In the genomic region with DNA sequence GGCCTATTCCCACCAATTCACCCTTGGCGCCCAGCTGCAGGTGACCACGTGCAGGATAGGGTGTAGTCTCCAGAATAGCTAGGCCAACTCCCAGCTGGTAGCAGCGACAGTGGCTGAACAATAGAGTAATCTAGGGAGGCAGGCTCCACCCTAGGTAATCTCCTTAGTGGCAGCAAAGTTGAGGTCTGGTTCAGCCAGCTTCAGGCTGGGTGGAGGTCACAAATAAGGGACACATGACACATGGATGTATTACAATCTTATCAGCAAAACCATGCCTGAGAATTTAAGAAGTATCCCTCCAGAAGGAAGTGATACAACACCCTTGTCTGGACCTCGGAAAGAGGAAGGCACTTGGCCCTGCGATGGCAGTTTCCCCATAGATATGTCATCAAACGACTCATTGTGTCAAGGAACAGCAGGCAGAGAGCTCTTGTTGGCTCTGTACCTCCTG, we compare ENCODE assay signal across 20 mouse cellular contexts. TPM values are rescaled to one million over a fixed set of nuclear protein-coding genes. Genes with fewer than 3 reads are reported as not detected.
A peak's percentile ranks its signal among the peaks of the same experiment; 100 is the strongest.
DNase-seq lines count a peak whose midpoint lies in the region; ATAC-seq and TF ChIP-seq lines count a peak whose summit lies in the region.
"Had no signal": no experiment of that assay in that cellular context is flagged by ENCODE, and none has a peak within 500 bp of the region (broad histone marks: within the 10 kb centered on the region; RNA-seq: fewer than 3 reads in every experiment).

No protein-coding gene starts in this region.

- H3K9me3 ChIP-seq in liver, embryonic 12.5 days (replicated peaks), result no peaks in the 10 kb centered on the region
- no peaks in the 10 kb centered on the region for H3K9me3 ChIP-seq in intestine, postnatal 0 days (ENCODE audit: control insufficient read depth)
- H3K9me3 ChIP-seq: embryonic facial prominence, embryonic 10.5 days; kidney, embryonic 15.5 days; neural tube, embryonic 13.5 days had no signal

- no peak overlapping the region for H3K9ac ChIP-seq in liver, embryonic 12.5 days
- no peak overlapping the region for H3K9ac ChIP-seq in intestine, postnatal 0 days (ENCODE audit: low read depth, low read length)
- H3K9ac ChIP-seq: kidney, embryonic 15.5 days; neural tube, embryonic 13.5 days had no signal

- H3K27ac ChIP-seq in bone marrow macrophage, adult 2 months (ENCODE audit: insufficient read depth, low read depth, low read length), result 0 out of 2 replicates have a peak overlapping the region, but pooled peaks have one; percentile 1
- H3K27ac ChIP-seq in liver, embryonic 12.5 days, result peak overlapping the region; percentile 84
- no peak overlapping the region for H3K27ac ChIP-seq in intestine, postnatal 0 days (ENCODE audit: low read depth, low read length)
- H3K27ac ChIP-seq: embryonic facial prominence, embryonic 10.5 days; kidney, embryonic 15.5 days; macrophage; neural tube, embryonic 13.5 days had no signal

- no peaks in the 10 kb centered on the region for H3K36me3 ChIP-seq in liver, embryonic 12.5 days
- no peaks in the 10 kb centered on the region for H3K36me3 ChIP-seq in intestine, postnatal 0 days (ENCODE audit: control insufficient read depth, insufficient read depth)
- H3K36me3 ChIP-seq: embryonic facial prominence, embryonic 10.5 days; kidney, embryonic 15.5 days; neural tube, embryonic 13.5 days had no signal

- 15% methylated on average over 6 of the region's 6 CpGs for WGBS in liver, embryonic 12.5 days (ENCODE audit: insufficient replicate concordance)
- WGBS in intestine, postnatal 0 days, result 61% methylated on average over 6 of the region's 6 CpGs

- ATAC-seq in liver, embryonic 12.5 days, result peak; percentile 89
- ATAC-seq in megakaryocyte-erythroid progenitor cell, adult 5-6 weeks (replicated peaks; ENCODE audit: low FRiP score, low TSS enrichment, poor library complexity, severe bottlenecking), result peak; percentile 96
- ATAC-seq in intestine, postnatal 0 days, result no peak
- ATAC-seq: inflammation-experienced regulatory T-cells, adult 6 months had no signal

- peaks cover 35% of the 10 kb centered on the region for H3K4me1 ChIP-seq in bone marrow macrophage, adult 2 months (ENCODE audit: control insufficient read depth, insufficient read depth, low read length)
- peaks cover 52% of the 10 kb centered on the region for H3K4me1 ChIP-seq in liver, embryonic 12.5 days
- H3K4me1 ChIP-seq in intestine, postnatal 0 days (replicated peaks; ENCODE audit: control insufficient read depth, insufficient read depth, low read length), result no peaks in the 10 kb centered on the region
- H3K4me1 ChIP-seq: embryonic facial prominence, embryonic 10.5 days; kidney, embryonic 15.5 days; neural tube, embryonic 13.5 days had no signal

- no peak overlapping the region for H3K4me3 ChIP-seq in bone marrow macrophage, adult 2 months (ENCODE audit: insufficient read depth, low read length)
- no peak overlapping the region for H3K4me3 ChIP-seq in liver, embryonic 12.5 days
- H3K4me3 ChIP-seq in intestine, postnatal 0 days (ENCODE audit: low read depth, low read length), result no peak overlapping the region
- H3K4me3 ChIP-seq: embryonic facial prominence, embryonic 10.5 days; erythroblast, embryonic 14.5 days; kidney, embryonic 15.5 days; neural tube, embryonic 13.5 days had no signal

- no peaks in the 10 kb centered on the region for H3K27me3 ChIP-seq in liver, embryonic 12.5 days (replicated peaks)
- no peaks in the 10 kb centered on the region for H3K27me3 ChIP-seq in intestine, postnatal 0 days (replicated peaks; ENCODE audit: control insufficient read depth, insufficient read depth, low read length)
- H3K27me3 ChIP-seq: kidney, embryonic 15.5 days; neural tube, embryonic 13.5 days had no signal

- no peak overlapping the region for H3K4me2 ChIP-seq in liver, embryonic 12.5 days
- H3K4me2 ChIP-seq in intestine, postnatal 0 days (replicated peaks; ENCODE audit: low read depth), result no peak overlapping the region
- H3K4me2 ChIP-seq: heart, embryonic 11.5 days; kidney, embryonic 15.5 days; neural tube, embryonic 13.5 days had no signal

- DNase-seq in ES-CJ7 (ENCODE audit: low read depth, low spot score), result peak; percentile 11
- no peak for DNase-seq in cerebellum, postnatal 14 days
- DNase-seq in layer of hippocampus, postnatal 10 days (ENCODE audit: low spot score in 2 of 2), result no peak
- DNase-seq: adrenal gland, postnatal 14 days; cerebellum, adult 9-11 months; gastrocnemius, postnatal 25 days; heart, postnatal 4 days; right cerebral cortex, postnatal 4 days; thymus, adult 18-20 months had no signal

- no peak for TF ChIP-seq CTCF in bone marrow macrophage, adult 2 months (IDR thresholded peaks at IDR 0.05; ENCODE audit: low read depth, low read length)
- no peak for TF ChIP-seq CTCF in intestine, postnatal 0 days (IDR thresholded peaks at IDR 0.05; ENCODE audit: low read depth)

- no peak for TF ChIP-seq POLR2A in bone marrow macrophage, adult 2 months (IDR thresholded peaks at IDR 0.05; ENCODE audit: borderline replicate concordance, low read depth, low read length)

RNA-seq across cellular contexts. Expression of a gene that starts 16.1 kb away (rescaled TPM):
- polyA plus RNA-seq in bone marrow macrophage, adult 2 months (2012; ENCODE audit: insufficient read depth, insufficient read length, missing spikeins), result 0.12 TPM in 1 of 2 replicates, not detected in the other
- polyA plus RNA-seq in liver, embryonic 12.5 days (2016; fragmentation: Nextera tagmentation; extraction: Ambion mirVana), result 0.25 and 0.30 TPM in 2 replicates
- total RNA-seq in megakaryocyte-erythroid progenitor cell, adult 5-6 weeks (2014; fragmentation: Nextera tagmentation), result not detected in 2 replicates
- total RNA-seq in megakaryocyte-erythroid progenitor cell, adult 5-6 weeks (2017), result not detected in 2 replicates
- total RNA-seq in layer of hippocampus, postnatal 10 days (2021), result 1 to 10 TPM; 3.8 to 4.5 TPM
- polyA plus RNA-seq in intestine, postnatal 0 days (2015; fragmentation: Nextera tagmentation; extraction: Ambion mirVana), result 1.0 and 1.1 TPM in 2 replicates
- polyA plus RNA-seq: erythroblast, embryonic 14.5 days; macrophage had no signal

RNA-seq across cellular contexts. Expression of a gene that starts 19.5 kb away (rescaled TPM):
- polyA plus RNA-seq in bone marrow macrophage, adult 2 months (2012; ENCODE audit: insufficient read depth, insufficient read length, missing spikeins), result 1.6 and 4.4 TPM in 2 replicates
- polyA plus RNA-seq in liver, embryonic 12.5 days (2016; fragmentation: Nextera tagmentation; extraction: Ambion mirVana), result 1.7 and 2.3 TPM in 2 replicates
- 3.6 and 6.5 TPM in 2 replicates for total RNA-seq in megakaryocyte-erythroid progenitor cell, adult 5-6 weeks (2014; fragmentation: Nextera tagmentation)
- 7.3 and 10.6 TPM in 2 replicates for total RNA-seq in megakaryocyte-erythroid progenitor cell, adult 5-6 weeks (2017)
- 1 to 10 TPM; 7.4 to 8.4 TPM for total RNA-seq in layer of hippocampus, postnatal 10 days (2021)
- polyA plus RNA-seq in intestine, postnatal 0 days (2015; fragmentation: Nextera tagmentation; extraction: Ambion mirVana), result 1.0 and 1.4 TPM in 2 replicates

RNA-seq across cellular contexts. Expression of a gene that starts 19.7 kb away (rescaled TPM):
- 2.4 and 3.0 TPM in 2 replicates for polyA plus RNA-seq in bone marrow macrophage, adult 2 months (2012; ENCODE audit: insufficient read depth, insufficient read length, missing spikeins)
- 5.2 and 5.9 TPM in 2 replicates for polyA plus RNA-seq in liver, embryonic 12.5 days (2016; fragmentation: Nextera tagmentation; extraction: Ambion mirVana)
- 10.3 and 15.8 TPM in 2 replicates for total RNA-seq in megakaryocyte-erythroid progenitor cell, adult 5-6 weeks (2014; fragmentation: Nextera tagmentation)
- 8.2 and 17.5 TPM in 2 replicates for total RNA-seq in megakaryocyte-erythroid progenitor cell, adult 5-6 weeks (2017)
- total RNA-seq in layer of hippocampus, postnatal 10 days (2021), result 1 to 10 TPM; 4.8 to 5.6 TPM
- polyA plus RNA-seq in intestine, postnatal 0 days (2015; fragmentation: Nextera tagmentation; extraction: Ambion mirVana), result 1.7 TPM in 2 replicates
- polyA plus RNA-seq: erythroblast, embryonic 14.5 days had no signal
